Mouse (Mus musculus) brain, embryonic 14.5 days (tissue): ENCODE measurements at regions not wholly inside any gene's neighbourhood (a gene's known extent, or its start where the extent isn't known, plus 50 kb on each side); places are given as distances from the start of the nearest gene placed in this dataset.

Experiments used
- DNase-seq: peaks from one replicate; pipeline ENCODE4 v3.0.0-alpha.2; 2011; ENCODE audit warnings: low read depth
- CTCF ChIP-seq: fragments of 200-500 bp; IDR thresholded peaks from 2 replicates; pipeline ENCODE4 v1.5.1; 2012; ENCODE audit warnings: inconsistent platforms, mild to moderate bottlenecking, moderate library complexity, borderline replicate concordance; ENCODE audit not compliant: insufficient read depth, insufficient read length; ENCODE audit errors: extremely low read depth
- POLR2A ChIP-seq: fragments of 200-500 bp; IDR thresholded peaks from 2 replicates; pipeline ENCODE4 v1.6.1; 2012; ENCODE audit warnings: mild to moderate bottlenecking, inconsistent platforms, borderline replicate concordance; ENCODE audit not compliant: poor library complexity, insufficient read depth, insufficient read length, severe bottlenecking; ENCODE audit errors: extremely low read depth

DNA sequence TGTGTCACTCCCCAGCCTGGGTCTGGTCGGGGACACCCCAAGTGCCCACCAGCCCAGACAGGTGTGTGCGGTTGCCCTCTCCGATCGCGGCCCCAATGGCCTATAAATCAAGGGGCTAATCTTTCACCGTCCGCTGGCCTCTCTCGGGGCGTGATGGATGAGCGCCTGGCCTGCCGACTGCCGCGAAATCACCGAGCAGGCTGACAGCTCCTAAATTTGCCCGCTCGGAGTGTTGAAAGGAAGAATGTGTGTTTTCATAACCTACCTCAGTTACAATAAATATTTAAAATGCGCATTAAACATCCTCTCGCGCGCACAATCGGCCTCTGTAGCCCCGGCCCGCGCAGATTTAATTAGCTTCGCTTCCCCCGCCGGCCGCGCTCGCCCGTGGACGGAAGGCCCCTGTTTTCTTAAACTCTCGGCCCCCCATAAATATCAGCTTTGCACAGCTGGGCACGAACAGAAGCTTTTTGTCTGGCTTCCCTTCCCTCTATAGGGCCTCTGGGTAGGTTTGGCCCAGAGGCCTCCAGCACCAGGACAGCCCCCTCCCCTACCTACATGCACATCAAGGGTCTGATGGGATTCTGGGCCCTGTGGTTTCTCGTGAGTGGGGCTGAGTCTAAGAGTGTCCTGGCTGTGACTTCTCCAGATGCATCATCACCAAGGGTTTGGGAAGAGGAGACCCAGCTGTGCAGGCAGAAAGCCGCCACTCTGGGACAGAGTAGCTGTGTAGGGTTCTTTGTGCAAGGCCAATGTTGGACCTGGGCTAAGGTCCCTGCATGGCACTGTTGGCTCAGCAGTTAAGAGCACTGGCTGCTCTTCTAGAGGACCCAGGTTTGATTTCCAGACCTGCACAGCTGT, 76.2 kb downstream of the Uncx start:
- DNase-seq: peak; percentile 25
- no peak for TF ChIP-seq CTCF
- no peak for TF ChIP-seq POLR2A

DNA sequence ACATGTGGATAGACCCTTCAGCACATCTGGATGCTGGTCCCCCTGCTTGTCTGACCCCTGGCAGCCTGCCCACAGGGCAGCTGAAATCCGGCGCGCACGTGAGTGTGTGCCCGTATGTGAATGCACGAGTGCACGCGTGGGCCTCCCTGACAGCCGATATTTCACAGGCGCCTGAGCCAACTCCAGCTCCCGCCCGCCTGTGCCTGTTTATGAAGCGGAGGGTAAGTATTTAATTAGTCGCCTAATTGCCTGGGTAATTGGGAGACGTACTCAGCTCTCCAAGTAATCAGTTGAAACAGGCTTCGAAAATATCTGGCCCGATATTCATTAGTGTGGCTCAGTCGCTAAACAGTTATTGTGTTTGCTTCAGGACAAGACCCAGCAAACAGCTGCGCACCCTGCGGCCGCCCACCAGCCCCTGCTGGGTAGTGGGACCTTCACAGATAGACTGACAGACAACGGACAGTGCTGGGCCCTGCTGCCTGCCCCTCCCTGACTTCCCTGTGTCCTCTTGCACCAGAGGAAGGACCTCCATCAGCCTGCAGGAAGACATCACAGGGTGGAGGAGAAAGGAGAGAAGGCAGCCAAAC, 82.7 kb downstream of the Uncx start:
- TF ChIP-seq CTCF (no peak), POLR2A (no peak)
- peak; percentile 96 for DNase-seq

DNA sequence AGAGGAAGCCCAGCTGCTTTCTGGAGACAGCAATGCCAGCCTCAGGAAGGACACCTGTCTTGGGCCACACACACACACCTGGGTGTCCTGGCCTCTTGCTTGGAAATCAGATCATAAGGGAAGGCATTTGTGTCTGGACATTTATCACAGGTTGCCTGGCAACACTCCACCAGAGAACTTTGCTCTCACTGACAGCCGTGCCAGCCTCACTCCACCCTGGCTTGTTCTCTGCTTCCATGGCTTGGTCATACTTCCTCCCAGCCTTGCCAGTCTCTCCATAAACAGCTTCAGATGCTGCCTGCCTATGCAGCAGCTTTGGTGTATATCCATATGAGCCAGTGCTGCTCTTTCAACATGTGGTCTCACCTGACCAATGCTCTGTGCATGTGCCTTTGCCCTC, 84.3 kb downstream of the Uncx start:
- no peak for DNase-seq
- no peak for TF ChIP-seq POLR2A
- no peak for TF ChIP-seq CTCF

DNA sequence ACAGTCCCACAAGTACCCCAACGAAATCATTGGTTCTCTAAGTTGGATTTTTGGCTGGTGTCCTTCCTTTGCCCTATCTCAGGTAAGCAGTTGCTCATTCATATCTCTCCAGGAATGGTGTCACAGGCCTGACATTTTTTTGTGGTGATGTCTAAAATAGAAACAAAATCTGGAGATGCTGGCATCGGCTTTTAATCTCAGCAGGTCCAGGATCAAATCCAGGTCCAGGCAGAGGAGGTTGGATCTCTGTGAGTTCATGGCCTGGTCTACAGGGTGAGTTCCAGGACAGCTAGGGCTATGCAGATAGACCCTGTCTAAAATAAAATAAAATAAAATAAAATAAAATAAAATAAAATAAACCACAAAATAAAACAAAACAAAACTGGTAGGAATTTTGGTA, 93.7 kb downstream of the Uncx start:
- no peak for TF ChIP-seq POLR2A
- no peak for TF ChIP-seq CTCF
- DNase-seq: no peak

DNA sequence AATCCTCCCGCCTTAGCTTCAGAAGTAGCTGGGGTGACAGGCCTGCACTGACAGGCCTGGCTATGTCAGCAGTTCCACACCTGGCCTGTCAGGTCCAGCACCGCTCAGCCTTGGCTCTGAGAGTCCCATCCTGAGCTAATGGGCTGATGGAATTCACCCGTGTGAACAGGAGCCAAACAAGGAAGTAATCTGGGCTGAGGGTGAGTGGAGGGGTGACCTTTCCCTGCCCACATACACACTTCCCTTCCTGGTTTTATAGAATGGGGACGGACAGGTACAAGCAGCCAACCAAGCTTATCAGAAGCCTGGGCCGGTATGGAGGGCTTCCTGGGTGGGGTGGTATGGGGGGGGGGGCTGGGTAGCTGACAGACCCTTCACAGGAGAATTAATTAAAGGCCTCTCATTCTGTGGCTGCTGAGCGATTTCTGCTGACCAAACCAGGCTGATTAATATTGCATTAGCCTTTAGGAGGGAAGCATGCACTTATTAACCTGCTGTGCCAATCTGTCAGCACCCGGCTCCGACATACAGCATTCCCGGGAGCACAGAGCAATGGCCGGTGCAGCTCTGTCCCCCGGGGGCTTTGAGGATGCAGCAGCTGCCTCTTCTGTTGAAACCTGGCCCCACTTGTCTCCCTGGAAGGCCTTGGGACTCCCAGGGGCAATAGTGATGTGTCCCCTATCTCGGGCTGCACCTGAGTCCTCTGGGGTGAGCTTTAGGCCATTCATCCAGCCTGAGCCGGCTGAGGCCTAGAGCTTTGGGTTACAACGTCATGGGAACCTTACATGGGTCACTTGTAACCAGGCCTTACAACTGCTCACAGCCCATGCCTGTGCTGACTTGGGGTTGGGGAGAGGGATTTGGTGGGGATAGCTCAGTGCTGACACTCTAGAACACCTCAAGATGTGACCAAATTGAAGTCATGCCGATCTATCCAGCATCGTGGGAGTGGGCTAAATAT, 95.2 kb downstream of the Micall2 start:
- peak; percentile 39 for DNase-seq
- no peak for TF ChIP-seq CTCF
- no peak for TF ChIP-seq POLR2A

DNA sequence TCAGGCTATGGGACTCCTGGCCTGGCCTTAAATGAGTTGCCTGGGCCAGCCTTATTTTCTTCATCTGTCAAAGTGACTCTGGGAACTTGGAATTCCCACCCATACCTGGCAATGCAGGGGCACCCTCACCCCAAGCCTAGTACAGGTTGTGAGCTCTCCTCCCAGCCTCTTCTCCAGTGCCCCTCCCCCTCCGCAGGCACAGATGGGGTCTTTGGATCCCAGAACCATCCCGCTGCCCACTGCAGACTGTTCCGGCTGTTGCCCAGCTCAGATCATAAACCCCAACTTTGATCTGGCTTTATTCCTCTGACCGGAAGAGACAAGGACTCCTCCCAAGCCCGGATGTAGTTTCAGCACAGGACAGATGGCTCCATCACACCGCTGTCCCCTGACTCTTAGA, 91.3 kb downstream of the Micall2 start:
- TF ChIP-seq POLR2A (no peak), CTCF (no peak)
- no peak for DNase-seq

DNA sequence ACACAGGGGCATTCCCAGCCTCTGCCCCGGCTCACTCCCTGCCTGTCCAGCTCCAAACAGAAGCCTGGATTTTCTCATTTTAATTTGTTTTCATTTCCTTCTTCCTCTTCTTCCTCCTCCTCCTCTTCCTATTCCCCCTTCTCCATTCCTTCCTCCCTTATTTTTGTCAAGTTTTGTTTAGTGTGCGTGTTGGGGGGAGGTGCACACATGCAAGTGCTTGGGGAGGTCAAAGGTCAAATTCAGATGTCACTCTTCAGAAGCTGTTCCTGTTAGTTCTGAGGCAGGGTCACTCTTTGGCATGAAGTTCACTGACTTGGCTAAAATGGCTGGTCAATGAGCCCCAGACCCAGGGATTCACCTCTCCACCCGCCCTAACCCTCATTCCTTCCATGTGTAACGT, 85.1 kb downstream of the Micall2 start:
- TF ChIP-seq POLR2A (no peak), CTCF (no peak)
- DNase-seq: no peak
